Comparison of ENCODE assay signal across 17 mouse cellular contexts in genomic region chr14:105038798-105039197, GRCm38 (mm10).
DNase-seq lines count a peak whose midpoint lies in the region; TF ChIP-seq lines count a peak whose summit lies in the region.
"Had no signal": no experiment of that assay in that cellular context is flagged by ENCODE, and none has a peak within 500 bp of the region (broad histone marks: within the 10 kb centered on the region; RNA-seq: fewer than 3 reads in every experiment).

No protein-coding gene starts in this region.

- dilution Hi-C loops in CH12.LX (cut with MboI; ENCODE audit: extremely low pct_ligation_motif_present, extremely low pct_unique_long_range_greater_than_20kb, low sequenced_read_pairs): no loop called here

- H3K9ac ChIP-seq in CH12.LX (ENCODE audit: insufficient read depth, low read depth) (no peak overlapping the region), ES-E14 (ENCODE audit: insufficient read depth, low read depth, low read length, poor library complexity, severe bottlenecking) (no peak overlapping the region)

- no peak overlapping the region for H3K4me3 ChIP-seq in CH12.LX (replicated peaks in 1 of 3; ENCODE audit: low read depth in 2 of 3, low read length in 2 of 3, poor library complexity in 1 of 3)
- H3K4me3 ChIP-seq in ES-E14 (ENCODE audit: insufficient read depth in 1 of 2, low read depth in 1 of 2, low read length in 2 of 2, poor library complexity in 1 of 2, severe bottlenecking in 1 of 2): no peak overlapping the region

- TF ChIP-seq CTCF in CH12.LX (conservative IDR thresholded peaks at IDR 0.05 in 1 of 2, IDR thresholded peaks at IDR 0.05 in 1 of 2; ENCODE audit: low read depth in 2 of 2, low read length in 2 of 2): no peak

- TF ChIP-seq POLR2A in CH12.LX (IDR thresholded peaks at IDR 0.05; ENCODE audit: low read depth, low read length): no peak

- H3K27me3 ChIP-seq in CH12.LX (replicated peaks): no peaks in the 10 kb centered on the region

- TF ChIP-seq RAD21 in CH12.LX (IDR thresholded peaks at IDR 0.05; ENCODE audit: low read depth, low read length): no peak

- no peak overlapping the region for H3K4me2 ChIP-seq in CH12.LX (ENCODE audit: insufficient read depth, low read depth, poor library complexity, severe bottlenecking)

- in situ Hi-C loops in CH12.LX (cut with MboI; ENCODE audit: low pct_ligation_motif_present, low pct_unique_long_range_greater_than_20kb, low sequenced_read_pairs) (no loop called here), ES-E14 (cut with MboI; ENCODE audit: low sequenced_read_pairs in 2 of 2, unreplicated experiment in 2 of 2) (no loop called here)

- H3K9me3 ChIP-seq in CH12.LX (replicated peaks; ENCODE audit: low read length): no peaks in the 10 kb centered on the region
- H3K9me3 ChIP-seq in ES-E14 (ENCODE audit: control insufficient read depth, insufficient read depth, low read depth, low read length): no peaks in the 10 kb centered on the region

- TF ChIP-seq EP300 in CH12.LX (IDR thresholded peaks at IDR 0.05; ENCODE audit: low read length): no peak

- H3K27ac ChIP-seq in CH12.LX (ENCODE audit: insufficient read depth, low read depth) (no peak overlapping the region), ES-E14 (ENCODE audit: insufficient read depth, low read depth, low read length, poor library complexity, severe bottlenecking) (no peak overlapping the region)

- H3K4me1 ChIP-seq in CH12.LX (ENCODE audit: control insufficient read depth in 1 of 2, insufficient read depth in 2 of 2): peaks cover 3% of the 10 kb centered on the region in 2 experiments; a peak in 1 of 4 replicates
- peaks cover 0 to 2% of the 10 kb centered on the region in 2 experiments; a peak in 1 of 4 replicates for H3K4me1 ChIP-seq in ES-E14 (ENCODE audit: control insufficient read depth in 2 of 2, insufficient read depth in 2 of 2, low read length in 2 of 2, poor library complexity in 1 of 2)

- H3K79me2 ChIP-seq in CH12.LX (replicated peaks; ENCODE audit: control insufficient read depth, extremely low read depth, insufficient read depth, poor library complexity, severe bottlenecking): no peaks in the 10 kb centered on the region

- DNase-seq in CH12.LX (ENCODE audit: extremely low read depth) (no peak), ES-E14 (ENCODE audit: low read depth, low spot score) (no peak)
- DNase-seq in ovary, adult 18-20 months (ENCODE audit: low spot score): no peak
- no peak for DNase-seq in thymus, postnatal 25 days
- DNase-seq: adrenal gland, adult 2 months; adrenal gland, adult 8-10 months; adrenal gland, postnatal 10 days; adrenal gland, postnatal 14 days; adrenal gland, postnatal 25 days; adrenal gland, postnatal 36 days; B cell, adult 2 months; cerebellum, adult 11 months; cerebellum, adult 11-12 months; cerebellum, adult 18-20 months; cerebellum, adult 2 months; cerebellum, adult 8-10 months had no signal

- no peaks in the 10 kb centered on the region for H3K36me3 ChIP-seq in CH12.LX (replicated peaks in 1 of 2; ENCODE audit: control insufficient read depth in 1 of 2, insufficient read depth in 1 of 2, low read length in 1 of 2)
- H3K36me3 ChIP-seq in ES-E14 (ENCODE audit: control insufficient read depth, insufficient read depth, low read length, poor library complexity, severe bottlenecking): no peaks in the 10 kb centered on the region
- H3K36me3 ChIP-seq: G1E had no signal

TF ChIP-seq in CH12.LX, 34 proteins besides CTCF, POLR2A, EP300 and RAD21:
- TF ChIP-seq MAFK (IDR thresholded peaks at IDR 0.05; ENCODE audit: insufficient replicate concordance, low read length) (peak; percentile 72), SMC3 (IDR thresholded peaks at IDR 0.05; ENCODE audit: low read depth, low read length) (no peak)

TF ChIP-seq in ES-E14, 5 proteins besides CTCF, POLR2A, EP300 and RAD21:
- TF ChIP-seq ZNF384 (IDR thresholded peaks at IDR 0.05; ENCODE audit: low read depth, low read length): no peak
- no peak for TF ChIP-seq ZC3H11A (IDR thresholded peaks at IDR 0.05; ENCODE audit: borderline replicate concordance, low read depth, low read length)
- TF ChIP-seq MAFK (IDR thresholded peaks at IDR 0.05; ENCODE audit: insufficient read depth, low read depth, low read length): peak; percentile 54; the same call in 1 of the 2 replicates
- no peak for TF ChIP-seq CHD2 (IDR thresholded peaks at IDR 0.05; ENCODE audit: low read depth, low read length)
TF ChIP-seq in ES-E14: peak in this region for 1.
